10 mouse cellular contexts compared by ENCODE assay signal in genomic region chr14:122901715-122902114, GRCm38 (mm10). TPM values are rescaled to one million over a fixed set of nuclear protein-coding genes. Genes with fewer than 3 reads are reported as not detected.
DNase-seq lines count a peak whose midpoint lies in the region; ATAC-seq and TF ChIP-seq lines count a peak whose summit lies in the region.
"Had no signal": no experiment of that assay in that cellular context is flagged by ENCODE, and none has a peak within 500 bp of the region (broad histone marks: within the 10 kb centered on the region; RNA-seq: fewer than 3 reads in every experiment).

No protein-coding gene starts in this region.

- H3K9me3 ChIP-seq in kidney, embryonic 15.5 days (replicated peaks): no peaks in the 10 kb centered on the region
- H3K9me3 ChIP-seq in liver, embryonic 15.5 days (replicated peaks): no peaks in the 10 kb centered on the region
- no peaks in the 10 kb centered on the region for H3K9me3 ChIP-seq in forebrain, embryonic 14.5 days (replicated peaks; ENCODE audit: control insufficient read depth, low read length)
- H3K9me3 ChIP-seq: liver, embryonic 13.5 days had no signal

- 88% methylated on average over 2 of the region's 2 CpGs for WGBS in cerebellum, adult 2 months
- 71% methylated on average over 2 of the region's 2 CpGs for WGBS in kidney, embryonic 15.5 days
- 61% methylated on average over 2 of the region's 2 CpGs for WGBS in liver, embryonic 15.5 days (ENCODE audit: insufficient replicate concordance)
- 94% methylated on average over 2 of the region's 2 CpGs for WGBS in forebrain, embryonic 14.5 days

- no peak overlapping the region for H3K4me3 ChIP-seq in cerebellum, adult 2 months (replicated peaks; ENCODE audit: insufficient read depth, low read depth, low read length)
- no peak overlapping the region for H3K4me3 ChIP-seq in kidney, embryonic 15.5 days (replicated peaks)
- no peak overlapping the region for H3K4me3 ChIP-seq in liver, embryonic 15.5 days (replicated peaks)
- no peak overlapping the region for H3K4me3 ChIP-seq in forebrain, embryonic 14.5 days (ENCODE audit: low read depth, low read length)
- H3K4me3 ChIP-seq: heart, adult 2 months; liver, embryonic 13.5 days had no signal

- no peak overlapping the region for H3K4me2 ChIP-seq in kidney, embryonic 15.5 days
- no peak overlapping the region for H3K4me2 ChIP-seq in liver, embryonic 15.5 days
- H3K4me2 ChIP-seq in forebrain, embryonic 14.5 days (ENCODE audit: low read length): no peak overlapping the region
- H3K4me2 ChIP-seq: liver, embryonic 13.5 days had no signal

- peak overlapping the region; percentile 57 for H3K27ac ChIP-seq in cerebellum, adult 2 months (ENCODE audit: insufficient read depth, low read length)
- H3K27ac ChIP-seq in kidney, embryonic 15.5 days: peak overlapping the region; percentile 82
- H3K27ac ChIP-seq in liver, embryonic 15.5 days (replicated peaks): no peak overlapping the region
- no peak overlapping the region for H3K27ac ChIP-seq in forebrain, embryonic 14.5 days (ENCODE audit: low read depth, low read length)
- H3K27ac ChIP-seq: heart, adult 2 months; liver, embryonic 13.5 days had no signal

- no peak for TF ChIP-seq CTCF in cerebellum, adult 2 months (IDR thresholded peaks at IDR 0.05; ENCODE audit: borderline replicate concordance, insufficient read depth, low read depth, low read length)

- H3K36me3 ChIP-seq in kidney, embryonic 15.5 days: no peaks in the 10 kb centered on the region
- no peaks in the 10 kb centered on the region for H3K36me3 ChIP-seq in liver, embryonic 15.5 days (replicated peaks)
- no peaks in the 10 kb centered on the region for H3K36me3 ChIP-seq in forebrain, embryonic 14.5 days (ENCODE audit: control insufficient read depth, insufficient read depth, low read length)

- no peak for TF ChIP-seq POLR2A in cerebellum, adult 2 months (IDR thresholded peaks at IDR 0.05; ENCODE audit: borderline replicate concordance, insufficient read depth, low read length)

- H3K9ac ChIP-seq in kidney, embryonic 15.5 days: no peak overlapping the region
- H3K9ac ChIP-seq in liver, embryonic 15.5 days: no peak overlapping the region
- no peak overlapping the region for H3K9ac ChIP-seq in forebrain, embryonic 14.5 days (ENCODE audit: low read length)
- H3K9ac ChIP-seq: liver, embryonic 13.5 days had no signal

- H3K27me3 ChIP-seq in cerebellum, adult 2 months (ENCODE audit: control insufficient read depth, insufficient read depth, low read length): no peaks in the 10 kb centered on the region
- no peaks in the 10 kb centered on the region for H3K27me3 ChIP-seq in kidney, embryonic 15.5 days
- no peaks in the 10 kb centered on the region for H3K27me3 ChIP-seq in liver, embryonic 15.5 days
- H3K27me3 ChIP-seq in forebrain, embryonic 14.5 days (replicated peaks; ENCODE audit: control insufficient read depth, insufficient read depth, low read length): no peaks in the 10 kb centered on the region
- H3K27me3 ChIP-seq: liver, embryonic 13.5 days had no signal

- ATAC-seq in kidney, embryonic 15.5 days (replicated peaks; ENCODE audit: low FRiP score): peak; percentile 14; the same call in 1 of the 2 replicates
- ATAC-seq in CD4-positive, CD25-positive, alpha-beta regulatory T cell, adult 4 months: peak; percentile 44
- ATAC-seq in liver, embryonic 15.5 days (ENCODE audit: insufficient read depth): peak; percentile 29
- no peak for ATAC-seq in forebrain, embryonic 14.5 days

- peak in 1 of 2 experiments; percentile 39 for DNase-seq in cerebellum, adult 2 months
- no peak for DNase-seq in cerebellum, adult 8-10 months
- DNase-seq in kidney, postnatal 14 days: no peak
- DNase-seq in forebrain, embryonic 14.5 days (ENCODE audit: low spot score): no peak
- DNase-seq in embryo, embryonic 10 days (ENCODE audit: low spot score): no peak
- DNase-seq: liver, embryonic 13.5 days had no signal

- H3K4me1 ChIP-seq in cerebellum, adult 2 months (ENCODE audit: control insufficient read depth, insufficient read depth, low read length): peaks cover 34% of the 10 kb centered on the region
- H3K4me1 ChIP-seq in kidney, embryonic 15.5 days: peaks cover 32% of the 10 kb centered on the region
- H3K4me1 ChIP-seq in liver, embryonic 15.5 days (replicated peaks): peaks cover 21% of the 10 kb centered on the region
- H3K4me1 ChIP-seq in forebrain, embryonic 14.5 days (ENCODE audit: control insufficient read depth, insufficient read depth, low read length): peaks cover 11% of the 10 kb centered on the region; the same call in 1 of the 2 replicates
- H3K4me1 ChIP-seq: liver, embryonic 13.5 days had no signal

RNA-seq across cellular contexts. Expression of gene Ggact, which starts 11.8 kb away (rescaled TPM):
- 137 and 143 TPM in 2 replicates for polyA plus RNA-seq in cerebellum, adult 2 months (2012; rRNA removed)
- polyA plus RNA-seq in kidney, embryonic 15.5 days (2015; fragmentation: Nextera tagmentation; extraction: Ambion mirVana): 17.0 and 17.3 TPM in 2 replicates
- polyA plus RNA-seq in CD4-positive, CD25-positive, alpha-beta regulatory T cell, adult 4 months (2017; shearing (Covaris generic)): 10 to 100 TPM; 19.1 to 23.2 TPM
- 15.1 and 17.1 TPM in 2 replicates for polyA plus RNA-seq in liver, embryonic 15.5 days (2015; fragmentation: Nextera tagmentation; extraction: Ambion mirVana)
- polyA plus RNA-seq in forebrain, embryonic 14.5 days (2014; fragmentation: Nextera tagmentation; extraction: Ambion mirVana): 6.9 and 7.7 TPM in 2 replicates

Comparison
In these comparisons a context has a peak if more than half of its experiments do, and no peak if none do; other contexts are left out.
1. H3K27ac ChIP-seq: peak in cerebellum, adult 2 months (single experiment) and kidney, embryonic 15.5 days (single experiment); none in liver, embryonic 15.5 days (single experiment) and forebrain, embryonic 14.5 days (single experiment).